Mouse (Mus musculus) embryonic facial prominence, embryonic 11.5 days (tissue): Measurements from ENCODE around the gene 4930513O06Rik. TPM values are rescaled to one million over a fixed set of nuclear protein-coding genes. Genes with fewer than 3 reads are reported as not detected.

Experiments used
- ATAC-seq: fragments of 200-750 bp; cut with Nextera tagmentation; replicated peaks from 2 replicates; pipeline ENCODE4 v1.8.0; 2017; ENCODE audit warnings: low read depth; ENCODE audit not compliant: insufficient number of reproducible peaks, low FRiP score, low TSS enrichment
- DNase-seq: peaks from one replicate; pipeline ENCODE4 v3.0.0-alpha.2; 2015; ENCODE audit warnings: low spot score
- H3K27ac ChIP-seq: fragments of 300-500 bp; sonication (generic); replicated peaks from 2 replicates; pipeline ENCODE4 v1.5.1; 2014; ENCODE audit warnings: mild to moderate bottlenecking, low read depth, low read length, control low read depth
- H3K27me3 ChIP-seq: fragments of 300-500 bp; sonication (generic); 2 replicates; pipeline ENCODE4 v1.6.1; 2014; ENCODE audit warnings: mild to moderate bottlenecking, low read length, moderate library complexity, mixed read lengths; ENCODE audit not compliant: control insufficient read depth, insufficient read depth
- H3K36me3 ChIP-seq: fragments of 300-500 bp; sonication (generic); replicated peaks from 2 replicates; pipeline ENCODE4 v1.6.1; 2014; ENCODE audit warnings: low read depth, mild to moderate bottlenecking, low read length, moderate library complexity, mixed read lengths; ENCODE audit not compliant: control insufficient read depth, insufficient read depth
- H3K4me1 ChIP-seq: fragments of 300-500 bp; sonication (generic); 2 replicates; pipeline ENCODE4 v1.6.1; 2014; ENCODE audit warnings: low read length, mixed read lengths; ENCODE audit not compliant: control insufficient read depth, insufficient read depth
- H3K4me2 ChIP-seq: fragments of 300-500 bp; sonication (generic); 2 replicates; pipeline ENCODE4 v1.6.1; 2014; ENCODE audit warnings: low read depth, mild to moderate bottlenecking, control low read depth, low read length, moderate library complexity
- H3K4me3 ChIP-seq: fragments of 300-500 bp; sonication (generic); 2 replicates; pipeline ENCODE4 v1.5.1; 2014; ENCODE audit warnings: low read depth, low read length, control low read depth
- H3K9ac ChIP-seq: fragments of 300-500 bp; sonication (generic); replicated peaks from 2 replicates; pipeline ENCODE4 v1.6.1; 2014; ENCODE audit warnings: mild to moderate bottlenecking, control low read depth, low read length
- H3K9me3 ChIP-seq: fragments of 300-500 bp; sonication (generic); replicated peaks from 2 replicates; pipeline ENCODE4 v1.6.1; 2016; ENCODE audit warnings: mild to moderate bottlenecking, low read length, inconsistent platforms, mixed read lengths; ENCODE audit not compliant: control insufficient read depth
- WGBS: fragments of 180-500 bp; shearing (Covaris S2); extraction: QIAGEN DNeasy Blood & Tissue Kit; methylation state at CpG from one replicate; pipeline ENCODE4 v1.1.7; 2014; 5-methylcytosine and 5-hydroxymethylcytosine counted together
- polyA plus RNA-seq: library from polyadenylated mRNA; unstranded; fragments of >200 nt; fragmentation: Nextera tagmentation; extraction: Ambion mirVana; gene quantifications from 2 replicates; pipeline ENCODE4 v1.2.1, GENCODE M21; 2014

The 4930513O06Rik gene
- polyA plus RNA-seq, 1 experiment from 2014 or later, result not detected

- Histone ChIP-seq H3K9ac (no peak within 1 kb of the TSS), H3K36me3 (no peaks in the 10 kb centered on the region), H3K4me1 (no peaks in the 10 kb centered on the region), H3K4me2 (no peak within 1 kb of the TSS), H3K4me3 (no peak within 1 kb of the TSS), H3K27me3 (no peaks in the 10 kb centered on the region), H3K27ac (no peak within 1 kb of the TSS), H3K9me3 (no peaks in the 10 kb centered on the region)
- ATAC-seq (no peak), DNase-seq (no peak)
These were observed 966 bp upstream of the 4930513O06Rik start, which contains the start of gene Serpina7 for GRCm38 (mm10) chrX:139085077-139085476. Gene Serpina7 (minus strand): TSS chrX:139085236.

- H3K4me3 ChIP-seq, result no peak overlapping the region
- ATAC-seq (no peak), DNase-seq (no peak)
- no peak overlapping the region for H3K9ac ChIP-seq
- no peaks in the 10 kb centered on the region for H3K36me3 ChIP-seq
- no peak overlapping the region for H3K27ac ChIP-seq
- H3K4me2 ChIP-seq, result no peak overlapping the region
- no peaks in the 10 kb centered on the region for H3K27me3 ChIP-seq
- 55% methylated on average over 1 of the region's 1 CpGs for WGBS
- no peaks in the 10 kb centered on the region for H3K4me1 ChIP-seq
- H3K9me3 ChIP-seq, result no peaks in the 10 kb centered on the region
These were observed 11.2 kb downstream of the 4930513O06Rik start for GRCm38 (mm10) chrX:139097197-139097596.

- ATAC-seq (no peak), DNase-seq (no peak)
- H3K9me3 ChIP-seq, result no peaks in the 10 kb centered on the region
- 51% methylated on average over 4 of the region's 4 CpGs for WGBS
- H3K27ac ChIP-seq, result no peak overlapping the region
- H3K9ac ChIP-seq, result no peak overlapping the region
- no peak overlapping the region for H3K4me2 ChIP-seq
- no peaks in the 10 kb centered on the region for H3K4me1 ChIP-seq
- H3K36me3 ChIP-seq, result no peaks in the 10 kb centered on the region
- no peak overlapping the region for H3K4me3 ChIP-seq
- no peaks in the 10 kb centered on the region for H3K27me3 ChIP-seq
These were observed 48.0 kb downstream of the 4930513O06Rik start for GRCm38 (mm10) chrX:139134031-139134430.

Other genes starting within 250 kb of the 4930513O06Rik start
- 12.1 and 14.0 TPM in 2 replicates for gene Nrk, start 171.8 kb upstream of the 4930513O06Rik start, polyA plus RNA-seq
- not detected in 2 replicates for gene Serpina7, start 1.0 kb upstream of the 4930513O06Rik start, polyA plus RNA-seq
- not detected in 2 replicates for gene 4933428M09Rik, start 93.0 kb downstream of the 4930513O06Rik start, polyA plus RNA-seq
- 29.9 and 32.8 TPM in 2 replicates for gene Mum1l1, start 123.8 kb downstream of the 4930513O06Rik start, polyA plus RNA-seq
- gene Trap1a, start 247.4 kb downstream of the 4930513O06Rik start, polyA plus RNA-seq, result not detected in 2 replicates